Mouse (Mus musculus): ENCODE data around the gene Rai2. TPM values are rescaled to one million over a fixed set of nuclear protein-coding genes. Genes with fewer than 3 reads are reported as not detected.
A peak's percentile ranks its signal among the peaks of the same experiment; 100 is the strongest.
"Not testable (repeated sequence)": the region's sequence is repeated elsewhere in the genome, so short reads cannot be mapped to it uniquely, and the experiment has no call there.

The Rai2 gene
- polyA plus RNA-seq, 1 experiment: 7.4 TPM

GRCm38 (mm10) chrX:161743080-161743479 lies 26.2 kb downstream of the Rai2 start:
- WGBS: 63% methylated on average over 3 of the region's 3 CpGs
- H3K36me3 ChIP-seq (ENCODE audit: control insufficient read depth, insufficient read depth, low read length): no peaks in the 10 kb centered on the region
- DNase-seq: no peak

GRCm38 (mm10) chrX:161745296-161745695 lies 28.4 kb downstream of the Rai2 start:
- Histone ChIP-seq H3K4me3 (ENCODE audit: insufficient read depth, low read depth, low read length) (no peak overlapping the region), H3K27ac (ENCODE audit: insufficient read depth, low read depth, low read length) (no peak overlapping the region), H3K4me1 (ENCODE audit: control insufficient read depth, insufficient read depth, low read length) (no peaks in the 10 kb centered on the region), H3K27me3 (replicated peaks; ENCODE audit: control insufficient read depth, insufficient read depth, low read length) (no peaks in the 10 kb centered on the region), H3K36me3 (ENCODE audit: control insufficient read depth, insufficient read depth, low read length) (no peaks in the 10 kb centered on the region)
- 91% methylated on average over 3 of the region's 3 CpGs for WGBS
- no peak for DNase-seq
- TF ChIP-seq POLR2A (IDR thresholded peaks at IDR 0.05; ENCODE audit: low read depth, low read length) (no peak), CTCF (conservative IDR thresholded peaks at IDR 0.05; ENCODE audit: insufficient read depth, insufficient read length, low read depth, low read length) (no peak)

More at GRCm38 (mm10) chrX:161743080-161743479, 26.2 kb downstream of the Rai2 start:
- no peaks in the 10 kb centered on the region for H3K27me3 ChIP-seq (replicated peaks; ENCODE audit: control insufficient read depth, insufficient read depth, low read length)
- no peak overlapping the region for H3K4me3 ChIP-seq (ENCODE audit: insufficient read depth, low read depth, low read length)
- TF ChIP-seq POLR2A (IDR thresholded peaks at IDR 0.05; ENCODE audit: low read depth, low read length) (no peak), CTCF (conservative IDR thresholded peaks at IDR 0.05; ENCODE audit: insufficient read depth, insufficient read length, low read depth, low read length) (peak; percentile 49)
- H3K27ac ChIP-seq (ENCODE audit: insufficient read depth, low read depth, low read length): no peak overlapping the region
- no peaks in the 10 kb centered on the region for H3K4me1 ChIP-seq (ENCODE audit: control insufficient read depth, insufficient read depth, low read length)

GRCm38 (mm10) chrX:161747337-161747736 lies 30.5 kb downstream of the Rai2 start:
- no peak for TF ChIP-seq POLR2A (IDR thresholded peaks at IDR 0.05; ENCODE audit: low read depth, low read length)
- TF ChIP-seq CTCF (conservative IDR thresholded peaks at IDR 0.05; ENCODE audit: insufficient read depth, insufficient read length, low read depth, low read length): no peak
- peak; percentile 4 for DNase-seq
- Histone ChIP-seq H3K36me3 (ENCODE audit: control insufficient read depth, insufficient read depth, low read length) (no peaks in the 10 kb centered on the region), H3K4me3 (ENCODE audit: insufficient read depth, low read depth, low read length) (no peak overlapping the region), H3K4me1 (ENCODE audit: control insufficient read depth, insufficient read depth, low read length) (no peaks in the 10 kb centered on the region), H3K27ac (ENCODE audit: insufficient read depth, low read depth, low read length) (no peak overlapping the region), H3K27me3 (replicated peaks; ENCODE audit: control insufficient read depth, insufficient read depth, low read length) (no peaks in the 10 kb centered on the region)
- WGBS: 55% methylated on average over 2 of the region's 2 CpGs

GRCm38 (mm10) chrX:161753514-161753913 lies 36.6 kb downstream of the Rai2 start:
- H3K4me3 ChIP-seq (ENCODE audit: insufficient read depth, low read depth, low read length): no peak overlapping the region
- no peaks in the 10 kb centered on the region for H3K27me3 ChIP-seq (replicated peaks; ENCODE audit: control insufficient read depth, insufficient read depth, low read length)
- TF ChIP-seq CTCF (conservative IDR thresholded peaks at IDR 0.05; ENCODE audit: insufficient read depth, insufficient read length, low read depth, low read length) (no peak), POLR2A (IDR thresholded peaks at IDR 0.05; ENCODE audit: low read depth, low read length) (no peak)
- H3K4me1 ChIP-seq (ENCODE audit: control insufficient read depth, insufficient read depth, low read length): no peaks in the 10 kb centered on the region
- 84% methylated on average over 2 of the region's 2 CpGs for WGBS
- DNase-seq: no peak
- no peaks in the 10 kb centered on the region for H3K36me3 ChIP-seq (ENCODE audit: control insufficient read depth, insufficient read depth, low read length)
- no peak overlapping the region for H3K27ac ChIP-seq (ENCODE audit: insufficient read depth, low read depth, low read length)

- no peak overlapping the region for H3K27ac ChIP-seq (ENCODE audit: insufficient read depth, low read depth, low read length)
- no peaks in the 10 kb centered on the region for H3K4me1 ChIP-seq (ENCODE audit: control insufficient read depth, insufficient read depth, low read length)
- H3K27me3 ChIP-seq (replicated peaks; ENCODE audit: control insufficient read depth, insufficient read depth, low read length): no peaks in the 10 kb centered on the region
- no peak for DNase-seq
- 60% methylated on average over 12 of the region's 12 CpGs for WGBS
- TF ChIP-seq POLR2A (IDR thresholded peaks at IDR 0.05; ENCODE audit: low read depth, low read length): no peak
- TF ChIP-seq CTCF (conservative IDR thresholded peaks at IDR 0.05; ENCODE audit: insufficient read depth, insufficient read length, low read depth, low read length): no peak
- H3K4me3 ChIP-seq (ENCODE audit: insufficient read depth, low read depth, low read length): no peak overlapping the region
- no peaks in the 10 kb centered on the region for H3K36me3 ChIP-seq (ENCODE audit: control insufficient read depth, insufficient read depth, low read length)
These were observed 59.6 kb downstream of the Rai2 start for GRCm38 (mm10) chrX:161776321-161776962.

- no peaks in the 10 kb centered on the region for H3K36me3 ChIP-seq (ENCODE audit: control insufficient read depth, insufficient read depth, low read length)
- H3K4me3 ChIP-seq (ENCODE audit: insufficient read depth, low read depth, low read length): no peak overlapping the region
- no peak overlapping the region for H3K27ac ChIP-seq (ENCODE audit: insufficient read depth, low read depth, low read length)
- DNase-seq: no peak
- H3K4me1 ChIP-seq (ENCODE audit: control insufficient read depth, insufficient read depth, low read length): no peaks in the 10 kb centered on the region
- no peaks in the 10 kb centered on the region for H3K27me3 ChIP-seq (replicated peaks; ENCODE audit: control insufficient read depth, insufficient read depth, low read length)
- 83% methylated on average over 6 of the region's 6 CpGs for WGBS
- no peak for TF ChIP-seq CTCF (conservative IDR thresholded peaks at IDR 0.05; ENCODE audit: insufficient read depth, insufficient read length, low read depth, low read length)
- no peak for TF ChIP-seq POLR2A (IDR thresholded peaks at IDR 0.05; ENCODE audit: low read depth, low read length)
These were observed 63.6 kb downstream of the Rai2 start for GRCm38 (mm10) chrX:161780321-161781034.

GRCm38 (mm10) chrX:161790182-161790581 lies 73.3 kb downstream of the Rai2 start:
- Histone ChIP-seq H3K4me3 (ENCODE audit: insufficient read depth, low read depth, low read length) (no peak overlapping the region), H3K27me3 (replicated peaks; ENCODE audit: control insufficient read depth, insufficient read depth, low read length) (no peaks in the 10 kb centered on the region), H3K4me1 (ENCODE audit: control insufficient read depth, insufficient read depth, low read length) (no peaks in the 10 kb centered on the region), H3K27ac (ENCODE audit: insufficient read depth, low read depth, low read length) (no peak overlapping the region), H3K36me3 (ENCODE audit: control insufficient read depth, insufficient read depth, low read length) (no peaks in the 10 kb centered on the region)
- 3% methylated on average over 6 of the region's 6 CpGs for WGBS
- DNase-seq: peak; percentile 19
- TF ChIP-seq POLR2A (IDR thresholded peaks at IDR 0.05; ENCODE audit: low read depth, low read length) (no peak), CTCF (conservative IDR thresholded peaks at IDR 0.05; ENCODE audit: insufficient read depth, insufficient read length, low read depth, low read length) (peak; percentile 56)

- DNase-seq: peak; percentile 40
- H3K4me3 ChIP-seq (ENCODE audit: insufficient read depth, low read depth, low read length); H3K36me3 ChIP-seq (ENCODE audit: control insufficient read depth, insufficient read depth, low read length); H3K27me3 ChIP-seq (replicated peaks; ENCODE audit: control insufficient read depth, insufficient read depth, low read length); H3K4me1 ChIP-seq (ENCODE audit: control insufficient read depth, insufficient read depth, low read length); H3K27ac ChIP-seq (ENCODE audit: insufficient read depth, low read depth, low read length): not testable (repeated sequence)
- 9% methylated on average over 2 of the region's 2 CpGs for WGBS
These were observed 109.3 kb downstream of the Rai2 start for GRCm38 (mm10) chrX:161826186-161826585.

All from kidney, adult 2 months (tissue).